Mouse (Mus musculus) left cerebral cortex, adult 9 months (tissue): ENCODE measurements around the gene Ghrhr.

Experiments used
- DNase-seq, 2 experiments: peaks; one replicate each; pipeline ENCODE4 v3.0.0; 2022; ENCODE audit warnings: low spot score in 2 of 2

Ghrhr gene

DNA sequence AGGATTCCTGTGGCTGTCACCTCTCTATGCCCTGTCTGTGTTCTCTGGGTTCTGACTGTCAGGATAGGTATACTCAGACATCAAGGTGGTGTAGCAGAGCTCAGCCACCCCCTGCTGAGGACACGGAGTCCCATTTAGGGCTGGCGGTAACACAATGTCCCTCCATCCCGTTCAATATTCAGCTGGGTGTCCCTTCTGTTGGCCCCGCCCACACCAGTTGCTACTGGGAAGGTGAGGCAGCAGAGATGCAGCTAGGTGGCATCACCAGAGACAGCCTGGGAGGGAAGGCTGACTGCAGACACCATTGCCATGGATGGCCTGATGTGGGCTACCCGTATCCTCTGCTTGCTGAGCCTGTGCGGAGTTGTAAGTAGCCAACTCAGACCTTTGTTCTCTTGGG is at the start of gene Ghrhr:
Ghrhr (plus strand) TSS at position 220 of the 400 bp plus-strand sequence.
- DNase-seq = no peak

DNA sequence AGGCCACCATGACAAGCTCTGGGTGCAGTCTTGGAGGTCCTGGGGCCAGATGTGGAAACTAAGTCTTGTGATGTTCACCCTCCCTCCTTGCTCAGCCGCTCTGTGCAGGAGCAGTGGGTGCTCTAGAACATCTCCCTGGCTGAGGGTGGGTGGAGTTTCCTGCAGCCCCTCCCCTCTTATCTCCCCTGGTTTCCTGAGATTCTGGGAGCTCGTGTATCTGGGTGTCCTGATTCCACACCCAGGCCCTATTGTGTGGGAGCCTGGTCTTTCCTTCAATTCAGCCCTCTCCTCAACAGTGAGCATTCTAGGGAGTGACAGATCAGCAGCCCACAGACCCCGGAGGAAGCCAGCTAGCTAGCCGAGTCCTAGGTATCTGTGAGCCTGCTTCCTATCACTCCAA is 49.8 kb upstream of the Ghrhr start:
- DNase-seq = no peak

DNA sequence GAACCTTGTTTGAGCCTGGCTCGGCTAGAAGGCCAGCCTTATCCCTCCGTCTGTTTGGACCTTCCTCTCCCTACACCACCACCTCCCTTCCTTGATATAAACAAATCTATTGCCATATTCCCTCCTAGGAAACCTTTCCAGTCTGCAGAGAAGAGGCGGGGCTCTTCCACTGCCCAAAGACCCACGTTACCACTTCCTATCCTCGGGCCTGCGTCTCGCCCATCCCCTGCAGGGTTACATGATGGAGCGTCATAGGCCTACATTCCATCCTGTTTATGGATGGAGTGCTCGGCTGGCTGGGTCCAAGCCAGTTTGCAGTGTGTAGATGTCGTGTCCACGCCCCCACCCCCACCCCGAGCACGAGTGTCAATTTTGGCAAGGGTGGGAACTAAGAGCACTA is 48.8 kb upstream of the Ghrhr start:
- no peak for DNase-seq

DNA sequence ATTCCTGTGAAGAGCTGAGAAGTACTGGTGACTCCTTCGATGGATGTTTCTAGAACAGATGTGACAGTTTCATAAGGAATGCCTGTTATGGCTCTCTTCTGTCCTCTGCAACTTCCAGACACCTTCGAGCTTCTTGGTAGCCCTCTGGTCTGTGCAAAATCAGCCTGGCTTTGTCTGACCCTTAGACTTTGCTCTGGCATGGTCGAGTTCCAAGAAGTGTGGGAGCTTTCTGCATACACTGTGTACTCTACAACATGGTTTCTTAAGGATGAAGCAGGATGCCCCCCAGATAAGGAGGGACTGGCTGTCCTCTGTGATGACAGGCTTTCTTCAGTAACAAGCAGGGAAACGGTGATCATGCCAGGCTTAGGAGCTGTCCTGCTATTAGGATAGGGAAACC is 47.9 kb upstream of the Ghrhr start:
- DNase-seq = no peak

DNA sequence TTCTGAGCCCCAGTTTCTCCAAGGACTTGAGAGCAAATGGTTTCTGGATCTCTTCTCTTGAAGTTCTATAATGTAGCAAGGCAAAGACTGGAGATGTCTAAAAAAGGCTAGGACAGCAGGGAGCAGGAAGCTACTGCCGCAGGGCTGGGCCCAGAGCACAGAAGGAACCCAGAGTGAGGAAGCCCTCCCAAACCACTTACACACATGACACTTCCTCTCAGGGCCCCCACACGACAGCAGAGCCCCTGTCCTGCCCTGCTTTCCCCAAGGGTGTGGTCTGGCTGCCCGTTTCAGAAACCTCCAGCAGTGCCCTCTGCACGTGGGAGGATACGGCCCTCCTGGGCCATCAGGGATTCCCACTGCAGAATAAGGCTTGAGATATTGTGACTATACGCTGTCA is 44.8 kb upstream of the Ghrhr start:
- no peak for DNase-seq

DNA sequence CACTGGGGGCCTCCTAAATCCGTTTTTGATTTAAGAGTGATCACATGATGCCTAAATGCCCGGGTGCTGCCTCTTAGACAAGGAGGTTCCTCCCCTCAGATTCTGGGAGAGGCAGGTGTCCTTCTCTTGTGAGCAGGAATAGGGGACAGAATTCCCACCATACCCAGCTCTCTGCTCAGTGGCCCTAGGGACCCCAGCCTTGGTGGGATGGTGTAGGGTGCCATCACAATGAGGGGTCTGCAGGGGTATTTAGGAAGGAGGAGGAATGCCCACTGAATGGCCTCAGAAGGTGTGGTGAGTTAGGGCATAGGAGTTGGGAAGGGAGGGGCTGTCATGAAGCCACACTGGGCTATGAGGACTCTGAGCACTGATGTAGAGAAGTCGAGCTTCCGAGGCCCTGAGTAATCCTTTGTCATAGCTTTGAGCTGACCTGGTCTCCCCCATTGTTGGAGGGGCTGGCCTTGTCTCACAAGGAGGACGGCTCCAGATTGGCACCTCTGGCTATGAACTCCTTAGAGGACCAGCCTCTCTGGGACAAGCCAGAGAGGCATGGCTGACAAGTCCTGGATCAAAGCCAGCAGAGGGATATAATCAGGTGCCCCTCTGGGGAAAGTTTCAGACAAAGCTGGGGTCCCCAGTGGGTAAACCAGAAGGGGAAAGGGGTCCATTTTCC is 43.9 kb upstream of the Ghrhr start:
- DNase-seq = no peak

DNA sequence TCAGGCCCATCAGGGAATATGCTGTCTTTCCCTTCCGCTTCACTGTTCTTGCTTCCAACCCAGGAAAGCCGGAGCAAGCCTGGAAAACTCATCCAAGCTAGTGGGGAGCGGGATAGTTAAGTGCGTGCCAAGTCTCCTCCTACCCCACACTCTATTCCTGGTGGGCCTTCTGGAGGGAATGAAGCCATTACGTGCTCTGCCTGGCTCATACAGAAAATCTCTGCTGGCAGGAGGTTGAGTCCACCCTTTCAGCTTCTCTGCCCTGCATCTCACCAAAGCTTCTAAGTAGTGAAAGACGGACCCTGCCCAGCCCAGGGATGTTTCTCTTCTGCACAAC is 43.4 kb upstream of the Ghrhr start:
- DNase-seq = no peak

DNA sequence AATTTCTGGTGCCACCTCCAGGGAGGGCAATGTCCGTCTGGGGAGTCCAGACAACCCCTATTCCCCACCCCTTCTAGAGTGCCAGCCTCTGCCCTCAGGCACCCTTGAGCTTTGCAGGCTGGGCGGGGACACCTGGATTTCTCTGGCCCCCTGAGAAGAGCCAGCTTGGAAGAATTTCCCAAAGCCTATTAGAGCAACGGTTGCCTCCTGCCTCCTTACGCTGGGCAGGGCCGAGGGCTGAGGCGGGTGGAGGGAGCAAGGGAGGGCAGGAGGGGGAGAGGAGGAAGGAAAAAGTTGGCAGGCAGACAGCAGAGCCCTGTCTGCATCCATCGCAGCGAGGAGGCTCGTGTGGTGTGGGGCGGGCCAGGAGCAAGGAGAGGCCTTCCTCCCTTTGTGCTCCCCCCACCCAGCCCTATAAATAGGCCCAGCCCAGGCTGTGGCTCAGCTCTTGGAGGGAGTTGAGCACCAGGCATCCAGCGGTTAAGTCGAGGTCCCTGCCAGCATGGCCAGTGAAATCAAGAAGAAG is 40.0 kb upstream of the Ghrhr start, which contains the start of gene Aqp1:
Aqp1 (plus strand) TSS at position 444 of the 526 bp plus-strand sequence.
- DNase-seq = no peak

DNA sequence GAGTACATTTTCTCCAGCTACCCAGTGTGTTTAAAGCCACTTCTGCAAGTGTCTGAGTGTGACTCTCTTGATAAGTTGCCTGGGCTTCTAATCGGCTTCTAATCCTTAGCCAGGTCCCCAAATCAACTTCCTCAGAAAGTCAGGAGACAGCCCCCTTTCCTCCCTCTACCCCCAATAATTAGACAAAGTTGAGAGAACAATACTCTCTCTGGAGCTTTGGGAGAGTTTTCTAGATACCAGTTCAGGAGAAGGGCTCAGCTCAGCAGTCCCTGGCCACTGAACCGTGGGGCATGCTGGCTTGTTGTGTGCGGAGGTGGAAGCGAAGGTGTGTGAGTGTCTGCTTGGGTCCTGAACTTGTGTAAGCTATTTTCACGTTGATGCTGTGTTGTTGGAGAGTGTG is 38.9 kb upstream of the Ghrhr start:
- DNase-seq = no peak

DNA sequence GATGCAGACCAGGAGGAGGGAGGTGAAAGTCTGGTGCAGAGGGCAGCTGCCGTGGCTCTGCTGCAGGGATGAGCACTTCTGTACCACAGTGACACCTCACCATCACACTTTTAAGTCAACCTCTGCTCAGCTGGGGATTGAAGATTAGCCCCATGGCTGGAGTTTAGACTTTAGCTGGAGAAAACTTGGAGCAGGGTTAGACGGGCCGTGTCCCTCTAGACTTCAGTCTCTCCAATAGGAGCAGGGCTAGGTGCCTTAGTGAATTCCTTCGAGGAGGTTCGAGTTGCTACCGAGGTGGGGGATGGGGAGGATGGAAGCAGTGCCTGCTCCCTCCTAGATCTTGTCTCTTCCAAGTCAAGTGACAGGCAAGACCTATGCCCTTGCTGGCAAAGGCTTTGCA is 38.0 kb upstream of the Ghrhr start:
- DNase-seq = no peak

DNA sequence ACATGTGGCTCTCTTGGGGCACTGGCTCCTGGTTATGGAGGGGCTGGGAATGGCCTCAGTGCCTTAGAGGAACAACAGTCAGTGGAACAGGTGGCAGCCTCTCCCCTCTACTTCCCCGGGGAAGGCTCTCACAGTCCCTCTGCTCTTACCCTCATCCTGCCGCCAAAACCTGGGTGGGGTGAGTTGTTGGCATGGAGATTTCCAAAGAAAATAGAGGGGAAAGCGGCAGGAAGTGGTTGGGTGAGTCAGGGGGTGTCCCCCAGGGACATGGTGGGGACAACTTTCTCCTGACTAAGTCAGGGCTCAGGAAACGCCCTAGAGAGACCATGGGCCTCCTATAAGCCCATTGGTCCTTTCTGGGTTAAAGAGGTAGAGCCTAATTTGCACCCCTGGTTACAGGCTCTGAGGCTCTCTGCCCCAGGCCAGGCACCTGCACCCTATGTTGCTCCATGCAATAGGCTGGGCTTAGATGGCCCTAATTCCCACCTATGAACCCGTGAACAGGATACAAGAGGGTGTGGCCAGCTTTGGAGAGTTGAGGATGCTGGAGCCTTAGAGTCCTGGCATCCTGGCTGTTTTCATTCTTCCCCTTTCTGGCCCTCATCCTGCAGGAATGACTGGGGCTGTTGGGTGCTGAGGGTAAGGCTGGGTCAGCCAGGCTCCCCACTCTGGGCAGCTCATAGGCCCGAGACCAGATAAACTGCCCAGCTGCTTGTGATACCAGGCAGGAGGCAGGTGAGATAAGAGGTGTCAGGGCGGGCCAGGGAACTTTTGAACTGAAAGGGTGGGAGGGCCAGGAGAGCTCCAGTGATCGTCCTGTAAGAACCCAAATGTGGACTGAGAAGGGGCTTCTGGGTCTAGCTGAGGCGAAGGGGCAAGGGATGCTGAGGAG is 36.9 kb upstream of the Ghrhr start:
- DNase-seq = no peak

DNA sequence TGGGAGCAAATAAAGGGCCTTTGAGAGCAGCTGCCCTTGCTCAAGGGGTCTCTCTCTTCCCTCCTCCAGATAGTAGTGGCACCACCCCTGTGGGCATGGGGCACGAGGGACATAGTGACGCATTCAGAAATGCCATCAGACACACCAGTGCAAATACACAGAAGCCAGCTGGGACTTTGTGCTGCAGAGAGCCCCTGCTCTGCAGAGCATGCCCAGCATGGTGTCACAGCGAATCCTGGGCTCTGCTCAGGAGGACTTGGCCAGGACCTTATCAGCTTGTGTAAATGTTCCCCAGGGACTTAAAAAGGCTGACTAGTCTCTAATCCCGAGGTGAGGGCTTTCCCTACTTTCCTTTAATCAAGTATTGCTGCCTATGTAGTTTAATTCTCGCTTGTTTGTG is 34.4 kb upstream of the Ghrhr start:
- no peak for DNase-seq

DNA sequence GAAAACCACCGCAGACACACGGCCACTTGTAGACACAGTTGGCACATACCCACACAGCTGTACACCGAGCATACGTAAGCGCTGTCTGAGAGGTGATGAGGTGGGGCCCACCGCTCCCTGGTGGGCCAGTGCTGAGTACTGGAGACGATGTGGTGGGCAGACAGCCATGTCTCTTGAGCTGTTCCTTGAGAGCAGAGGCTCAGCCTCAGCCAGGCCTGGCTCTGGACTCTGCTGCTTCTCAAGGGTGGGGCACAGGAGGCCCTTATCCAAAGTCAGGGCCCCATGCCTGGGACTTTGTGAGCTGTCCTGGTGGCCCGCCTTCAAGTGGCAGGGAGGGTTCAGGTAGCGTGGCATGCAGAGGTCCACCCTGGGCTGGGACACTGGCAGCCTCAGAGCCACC is 33.8 kb upstream of the Ghrhr start:
- no peak for DNase-seq

DNA sequence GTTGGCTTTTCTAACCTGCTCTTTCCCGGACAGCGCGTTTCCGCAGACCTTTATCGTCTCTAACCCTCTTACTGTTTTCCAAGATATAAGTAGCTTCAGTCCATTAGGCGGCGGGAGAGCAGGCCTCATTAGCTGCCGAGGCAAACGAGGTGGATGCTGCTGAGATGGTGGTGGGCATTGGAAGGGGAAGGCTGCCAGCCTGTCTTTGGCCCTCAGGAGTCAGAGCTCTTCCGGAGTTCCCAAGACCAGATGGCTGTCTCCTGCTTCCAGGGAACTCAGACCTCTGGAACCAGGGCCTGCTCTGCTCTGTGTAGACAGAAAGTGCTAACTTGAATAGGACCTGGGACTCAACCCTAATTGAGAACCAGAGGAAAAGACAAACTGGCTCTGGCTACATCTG is 32.6 kb upstream of the Ghrhr start:
- no peak for DNase-seq

DNA sequence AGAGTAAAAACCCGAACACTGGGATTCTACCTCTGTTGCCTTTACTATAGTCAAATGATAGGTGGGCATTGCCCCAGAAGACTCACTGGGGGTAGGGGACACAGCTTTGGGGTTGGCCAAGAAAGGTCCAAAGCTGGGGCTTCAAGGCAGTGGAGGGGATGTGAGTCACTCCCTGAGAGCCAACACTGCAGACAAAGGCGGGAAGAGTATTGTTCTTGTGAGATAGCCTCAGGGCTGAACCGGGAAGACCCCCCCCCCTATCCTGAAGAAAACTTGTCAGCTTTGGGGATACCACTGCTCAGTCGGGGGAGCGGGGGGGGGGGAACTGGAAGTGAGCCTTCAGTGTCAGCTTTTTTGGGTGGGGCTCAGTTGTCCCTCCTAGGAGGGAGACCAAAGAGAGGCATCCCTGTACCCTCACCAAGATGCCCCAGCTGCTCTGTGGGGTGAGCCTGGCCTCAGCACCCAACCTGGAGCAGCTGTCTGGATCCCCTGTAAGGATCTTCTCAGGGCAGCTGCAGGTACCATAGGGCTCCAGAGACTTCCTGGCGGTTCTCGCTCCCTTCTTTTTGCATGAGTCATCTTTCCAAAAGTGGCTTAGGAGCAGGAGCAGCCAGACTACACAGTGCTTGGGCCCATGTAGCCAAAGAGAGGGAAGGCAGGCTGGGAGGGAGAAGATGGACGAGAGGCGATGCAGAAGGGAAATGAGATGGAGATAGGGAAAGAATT is 31.6 kb upstream of the Ghrhr start:
- peak in 1 of 2 experiments; percentile 17 for DNase-seq

DNA sequence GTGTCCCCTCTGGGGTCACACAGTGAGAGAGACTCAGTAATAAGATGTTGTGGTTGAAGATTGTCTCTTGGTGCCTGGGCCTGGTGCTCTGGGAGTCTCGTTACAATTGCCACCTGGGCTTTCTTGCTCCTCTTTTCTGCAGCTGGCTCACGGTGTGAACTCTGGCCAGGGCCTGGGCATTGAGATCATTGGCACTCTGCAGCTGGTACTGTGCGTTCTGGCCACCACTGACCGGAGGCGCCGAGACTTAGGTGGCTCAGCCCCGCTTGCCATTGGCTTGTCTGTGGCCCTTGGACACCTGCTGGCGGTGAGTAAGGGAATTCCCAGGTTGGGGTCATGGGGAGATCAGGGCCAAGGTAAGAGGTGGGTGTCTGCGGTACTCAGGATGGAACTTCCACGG is 30.8 kb upstream of the Ghrhr start:
- no peak for DNase-seq

DNA sequence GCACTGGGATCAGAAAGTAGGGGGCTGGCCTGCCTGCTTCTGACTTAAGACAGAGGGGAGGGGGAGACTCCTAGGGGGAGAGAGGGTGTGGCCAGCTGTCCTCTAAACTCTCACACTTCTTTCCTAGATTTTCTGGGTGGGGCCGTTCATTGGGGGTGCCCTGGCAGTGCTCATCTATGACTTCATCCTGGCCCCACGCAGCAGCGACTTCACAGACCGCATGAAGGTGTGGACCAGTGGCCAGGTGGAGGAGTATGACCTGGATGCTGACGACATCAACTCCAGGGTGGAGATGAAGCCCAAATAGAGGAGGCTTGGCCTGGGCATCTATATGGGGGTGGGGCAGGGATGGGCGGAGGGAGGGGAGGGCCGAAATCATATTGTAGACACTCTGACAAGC is 29.6 kb upstream of the Ghrhr start:
- no peak for DNase-seq

DNA sequence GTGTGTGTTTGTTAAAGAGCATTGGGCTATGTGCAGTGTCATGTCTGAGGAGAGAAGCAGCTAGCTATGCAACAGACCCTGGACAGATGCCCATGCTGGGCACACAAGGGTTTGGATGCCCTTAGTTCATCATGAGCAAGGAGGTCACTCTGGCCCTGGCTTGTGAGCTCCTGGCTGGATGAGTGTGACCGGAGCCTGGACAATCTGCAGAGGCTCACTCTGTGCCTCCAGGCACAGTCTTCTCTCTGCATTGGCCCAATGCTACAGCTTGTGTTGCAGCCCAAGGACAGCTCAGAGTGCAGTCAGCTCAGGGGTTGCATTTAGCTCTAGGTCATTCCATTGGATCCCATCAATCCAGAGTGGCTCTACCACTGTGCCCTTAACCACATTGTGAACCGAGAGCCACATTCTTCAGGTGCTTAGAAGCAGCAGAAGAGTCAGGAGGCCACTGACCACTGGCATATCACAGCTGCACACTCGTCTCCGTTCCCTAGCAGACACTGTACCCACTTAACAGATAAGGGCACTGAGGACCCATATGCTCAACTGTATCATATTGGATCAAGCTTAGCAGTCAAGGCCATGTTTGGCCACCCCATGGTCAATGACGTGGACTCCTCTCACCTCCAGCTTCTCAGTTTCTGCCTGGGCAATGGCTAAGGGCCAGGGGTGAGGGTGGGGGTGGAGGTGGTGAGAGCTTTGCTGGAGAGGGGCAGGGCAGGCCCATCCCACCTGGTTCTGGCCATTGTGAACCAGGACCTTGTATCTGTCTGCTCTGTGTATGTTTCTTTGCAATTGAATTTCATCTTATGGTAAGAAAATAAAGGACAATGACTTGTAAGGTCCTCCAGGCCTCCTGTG is 28.2 kb upstream of the Ghrhr start:
- no peak for DNase-seq

DNA sequence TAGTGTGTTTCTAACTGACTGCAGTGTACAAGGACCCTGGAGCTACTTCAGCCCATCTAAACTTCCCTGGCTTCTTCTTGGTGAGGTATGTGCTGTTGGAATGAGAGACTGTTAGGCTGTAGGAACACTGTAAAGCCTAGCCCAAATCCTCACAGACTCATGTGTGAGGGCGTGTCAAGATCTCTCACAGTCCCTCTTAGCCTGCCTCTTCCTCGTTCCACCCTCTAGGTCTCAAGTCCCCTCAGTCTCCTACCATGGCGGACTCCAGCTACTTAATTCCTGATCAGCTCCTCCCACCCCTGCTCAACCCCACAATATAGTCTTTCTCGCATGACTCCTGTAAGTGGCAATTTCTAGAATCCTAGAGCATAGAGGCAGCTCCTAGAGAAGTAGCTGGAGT is 26.9 kb upstream of the Ghrhr start:
- DNase-seq = no peak

DNA sequence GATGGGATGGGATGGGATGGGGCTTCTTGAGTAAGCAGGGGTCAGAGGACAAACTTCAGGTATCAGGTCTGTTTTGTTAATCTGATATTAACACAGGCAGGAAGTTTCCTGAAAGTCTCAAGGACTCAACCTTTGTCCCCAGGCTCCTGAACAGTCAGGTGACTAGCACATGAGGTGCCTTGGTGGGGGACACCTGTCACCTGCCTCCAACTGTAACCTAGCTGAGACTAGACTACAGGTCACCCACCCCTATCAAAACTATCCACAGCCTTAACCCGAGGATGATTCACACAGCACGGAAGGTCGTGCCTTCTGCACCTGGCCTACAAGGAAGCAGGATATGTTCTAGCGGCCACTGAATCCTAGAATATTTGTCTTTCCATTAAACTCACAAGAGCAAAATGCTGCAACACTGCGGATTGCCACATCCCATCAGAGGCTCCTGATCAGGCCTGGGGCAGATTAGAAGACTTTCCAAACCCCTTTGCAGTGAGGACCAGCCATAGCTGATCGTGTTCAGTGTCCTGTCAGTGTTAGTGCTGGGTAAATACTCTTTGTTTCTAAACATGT is 25.6 kb upstream of the Ghrhr start:
- no peak for DNase-seq

DNA sequence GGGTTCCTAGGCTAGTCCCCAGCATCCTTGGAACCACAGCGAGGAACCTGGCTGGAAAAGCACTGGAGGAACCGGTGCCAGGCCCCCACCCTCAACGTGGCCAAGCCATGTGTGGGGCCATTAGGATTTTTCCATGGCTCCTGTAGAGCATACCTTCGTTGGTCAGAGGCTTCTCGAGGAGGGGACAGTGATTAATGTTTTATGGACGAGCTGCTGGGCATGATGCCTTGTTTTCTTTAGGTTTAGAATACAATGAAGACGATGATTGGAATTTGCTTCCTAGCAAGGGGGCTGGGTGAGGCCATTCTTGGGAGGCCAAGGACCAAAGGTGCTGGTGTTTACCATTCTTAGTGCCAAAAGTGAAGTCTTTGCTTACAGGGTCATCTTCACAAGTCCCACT is 24.4 kb upstream of the Ghrhr start:
- DNase-seq = no peak
